Mouse (Mus musculus) olfactory bulb, adult 2 months (tissue): ENCODE measurements at regions not wholly inside any gene's neighbourhood (a gene's known extent, or its start where the extent isn't known, plus 50 kb on each side); places are given as distances from the start of the nearest gene placed in this dataset.

ENCODE experiments used
- CTCF ChIP-seq: fragments of 200-500 bp; IDR thresholded peaks from 2 replicates; pipeline ENCODE4 v1.5.1; 2012; ENCODE audit warnings: low read depth, mild to moderate bottlenecking, low read length, moderate library complexity; ENCODE audit not compliant: insufficient read depth
- POLR2A ChIP-seq: fragments of 200-500 bp; IDR thresholded peaks from 2 replicates; pipeline ENCODE4 v1.6.1; 2012; ENCODE audit warnings: mild to moderate bottlenecking, low read depth, low read length, moderate library complexity; ENCODE audit not compliant: insufficient read depth

GRCm38 (mm10) chr17:49335318-49335717 lies 92.8 kb upstream of the Mocs1 start:
- TF ChIP-seq CTCF (no peak), POLR2A (no peak)
